Mouse (Mus musculus): ENCODE data around the gene Akt1. TPM values are rescaled to one million over a fixed set of nuclear protein-coding genes. Genes with fewer than 3 reads are reported as not detected.

Akt1 gene
- total RNA-seq, 2 experiments from 2014 or later, result 256 to 378 TPM

Small RNA genes within 50 kb of the gene (microRNA-seq; reads per million reads assigned to microRNA genes)
- 2.0 reads per million for gene Mir6939

Other genes with a start within 250 kb of the Akt1 start
- 10 to 100 TPM; 21.7 to 41.5 TPM for gene A530016L24Rik, start 185.4 kb downstream of the Akt1 start, total RNA-seq (2021)
- gene Tmem179, start 158.1 kb downstream of the Akt1 start, total RNA-seq (2021), result 1 to 10 TPM; 4.3 to 5.6 TPM
- gene Inf2, start 86.1 kb downstream of the Akt1 start, total RNA-seq (2021), result 10 to 100 TPM; 23.3 to 27.7 TPM
- 10 to 100 TPM; 21.8 to 22.7 TPM for gene Adssl1, start 54.8 kb downstream of the Akt1 start, total RNA-seq (2021)
- gene Siva1, start 30.2 kb downstream of the Akt1 start, total RNA-seq (2021), result 10 to 100 TPM; 45.4 to 46.9 TPM
- gene Zbtb42, start 3.9 kb upstream of the Akt1 start, total RNA-seq (2021), result 1 to 10 TPM; 5.0 to 9.0 TPM
- gene Cep170b, start 45.6 kb upstream of the Akt1 start, total RNA-seq (2021), result 10 to 100 TPM; 41.5 to 48.8 TPM
- gene Pld4, start 85.8 kb upstream of the Akt1 start, total RNA-seq (2021), result 10 to 100 TPM in 1 of 2 experiments, 1 to 10 TPM in 1; 7.5 to 11.9 TPM
- 1 to 10 TPM; 7.5 to 7.7 TPM for gene Ahnak2, start 127.8 kb upstream of the Akt1 start, total RNA-seq (2021)
- 10 to 100 TPM; 10.0 to 12.0 TPM for gene Clba1, start 134.1 kb upstream of the Akt1 start, total RNA-seq (2021)
- gene Cdca4, start 154.5 kb upstream of the Akt1 start, total RNA-seq (2021), result 10 to 100 TPM; 14.7 to 19.5 TPM
- under 1 TPM; 0.33 to 0.40 TPM for gene Gpr132, start 193.3 kb upstream of the Akt1 start, total RNA-seq (2021)

All from adrenal gland, postnatal 36 days (tissue).